In the genomic region with DNA sequence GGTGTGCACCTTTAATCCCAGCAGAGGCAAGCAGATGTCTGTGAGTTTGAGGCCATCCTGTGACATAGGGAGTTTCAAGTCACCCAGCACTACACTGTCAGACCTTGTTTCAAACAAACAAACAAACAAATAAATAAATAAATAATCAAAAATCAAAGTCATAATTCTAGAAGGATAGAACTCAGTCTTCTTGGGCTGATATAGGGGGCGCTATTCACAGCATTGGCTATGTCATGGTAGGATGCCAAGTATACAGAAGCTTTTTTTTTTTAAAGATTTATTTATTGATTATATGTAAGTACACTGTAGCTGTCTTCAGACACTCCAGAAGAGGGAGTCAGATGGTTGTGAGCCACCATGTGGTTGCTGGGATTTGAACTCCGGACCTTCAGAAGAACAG, we compare ENCODE assay signal across 11 mouse cellular contexts. TPM values are rescaled to one million over a fixed set of nuclear protein-coding genes. Genes with fewer than 3 reads are reported as not detected.
"Had no signal": no experiment of that assay in that cellular context is flagged by ENCODE, and none has a peak within 500 bp of the region (broad histone marks: within the 10 kb centered on the region; RNA-seq: fewer than 3 reads in every experiment).

No protein-coding gene starts in this region.

RNA-seq across cellular contexts. Expression of a gene that starts 4.0 kb away (rescaled TPM):
- total RNA-seq: neutrophil, adult 5-6 weeks had no signal

RNA-seq across cellular contexts. Expression of a gene that starts 45.9 kb away (rescaled TPM):
- total RNA-seq: megakaryocyte, adult 5-6 weeks; neutrophil, adult 5-6 weeks had no signal
- polyA plus RNA-seq: kidney, adult 2 months; kidney, embryonic 14.5 days; limb, embryonic 12.5 days; liver, embryonic 11.5 days; liver, embryonic 15.5 days; lung, adult 2 months; macrophage; midbrain, embryonic 12.5 days; neural tube, embryonic 13.5 days had no signal
